Mouse (Mus musculus): ENCODE results near the gene Satl1. TPM values are rescaled to one million over a fixed set of nuclear protein-coding genes. Genes with fewer than 3 reads are reported as not detected.
A peak's percentile ranks its signal among the peaks of the same experiment; 100 is the strongest.
"Not testable (repeated sequence)": the region's sequence is repeated elsewhere in the genome, so short reads cannot be mapped to it uniquely, and the experiment has no call there.

The Satl1 gene
- not detected in 2 replicates for polyA plus RNA-seq (2015; fragmentation: Nextera tagmentation; extraction: Ambion mirVana)

DNA sequence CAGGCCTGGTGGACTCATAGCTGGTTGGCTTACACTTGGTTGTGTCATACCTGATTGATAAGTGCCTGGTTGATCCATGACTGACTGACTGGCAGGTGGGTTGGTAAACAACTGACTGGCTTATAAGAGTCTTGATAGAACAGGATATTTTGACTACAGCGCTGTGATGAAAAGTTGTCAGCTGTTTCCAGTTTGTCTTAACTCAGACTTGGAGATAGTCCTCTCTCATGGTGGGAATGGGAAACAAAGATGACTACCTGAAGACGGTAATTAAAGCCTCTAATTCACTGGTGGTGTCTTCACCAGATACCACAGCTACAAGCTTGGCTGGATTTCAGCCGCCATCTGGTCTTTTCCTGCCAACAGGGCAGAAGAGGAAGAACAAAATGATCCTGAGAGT, at the start of gene Satl1:
Gene Satl1 (minus strand): TSS at position 101 of the 400 bp plus-strand sequence.
- Histone ChIP-seq H3K27me3 (no peaks in the 10 kb centered on the region), H3K36me3 (no peaks in the 10 kb centered on the region), H3K9me3 (replicated peaks) (no peaks in the 10 kb centered on the region), H3K4me3 (replicated peaks) (no peak within 1 kb of the TSS), H3K4me1 (no peaks in the 10 kb centered on the region), H3K27ac (replicated peaks) (no peak within 1 kb of the TSS), H3K4me2 (replicated peaks) (no peak within 1 kb of the TSS), H3K9ac (no peak within 1 kb of the TSS)
- 94% methylated on average over 3 of the region's 3 CpGs for WGBS
- ATAC-seq (ENCODE audit: insufficient number of reproducible peaks, low FRiP score, low TSS enrichment, low read depth), result no peak

DNA sequence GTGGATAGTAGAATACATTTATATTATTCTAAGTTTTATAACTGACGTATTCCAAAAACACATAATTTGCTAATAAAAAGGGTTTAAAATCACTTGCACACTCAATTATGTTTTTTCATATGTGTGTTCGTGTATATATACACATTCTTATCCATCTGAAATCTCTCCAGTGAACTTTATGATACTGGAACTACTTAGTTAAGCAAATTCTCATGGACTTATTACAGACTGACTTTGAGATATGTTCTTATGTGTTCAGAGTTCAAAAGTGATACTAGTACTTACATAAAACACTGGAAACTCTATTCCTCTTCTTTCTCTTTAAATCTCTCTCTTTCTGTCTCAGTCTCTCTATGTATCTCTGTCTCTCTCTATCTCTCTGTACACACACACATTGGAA, 31.5 kb upstream of the Satl1 start:
- Histone ChIP-seq H3K4me2 (replicated peaks) (no peak overlapping the region), H3K9me3 (replicated peaks) (no peaks in the 10 kb centered on the region), H3K4me3 (replicated peaks) (no peak overlapping the region), H3K36me3 (no peaks in the 10 kb centered on the region), H3K27me3 (no peaks in the 10 kb centered on the region), H3K4me1 (no peaks in the 10 kb centered on the region), H3K9ac (no peak overlapping the region), H3K27ac (replicated peaks) (no peak overlapping the region)
- 80% methylated on average over 2 of the region's 2 CpGs for WGBS
- no peak for ATAC-seq (ENCODE audit: insufficient number of reproducible peaks, low FRiP score, low TSS enrichment, low read depth)

DNA sequence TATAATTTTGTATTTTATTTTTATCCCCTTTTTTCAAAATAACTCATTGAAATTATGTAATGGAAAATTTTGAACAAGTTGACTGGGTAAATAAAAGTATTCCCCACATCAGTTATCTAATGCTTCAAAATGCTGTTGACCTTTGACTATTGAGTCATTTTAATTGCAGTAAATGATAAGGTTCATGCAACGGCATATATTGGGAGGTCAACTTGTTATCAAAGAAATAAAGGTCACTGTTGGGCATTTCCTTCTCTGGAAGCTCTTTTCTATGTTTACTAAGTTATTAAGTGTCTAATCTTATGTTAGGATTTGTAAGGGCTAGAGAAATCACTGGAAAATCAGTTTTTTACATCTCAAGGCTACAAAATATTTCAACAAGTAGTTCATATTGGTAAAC, 31.0 kb upstream of the Satl1 start:
- no peak for ATAC-seq (ENCODE audit: insufficient number of reproducible peaks, low FRiP score, low TSS enrichment, low read depth)
- no peak overlapping the region for H3K4me2 ChIP-seq (replicated peaks)
- no peak overlapping the region for H3K9ac ChIP-seq
- 84% methylated on average over 1 of the region's 1 CpGs for WGBS
- no peaks in the 10 kb centered on the region for H3K36me3 ChIP-seq
- H3K4me3 ChIP-seq (replicated peaks), result no peak overlapping the region
- no peaks in the 10 kb centered on the region for H3K9me3 ChIP-seq (replicated peaks)
- H3K27me3 ChIP-seq, result no peaks in the 10 kb centered on the region
- no peak overlapping the region for H3K27ac ChIP-seq (replicated peaks)
- H3K4me1 ChIP-seq, result no peaks in the 10 kb centered on the region

DNA sequence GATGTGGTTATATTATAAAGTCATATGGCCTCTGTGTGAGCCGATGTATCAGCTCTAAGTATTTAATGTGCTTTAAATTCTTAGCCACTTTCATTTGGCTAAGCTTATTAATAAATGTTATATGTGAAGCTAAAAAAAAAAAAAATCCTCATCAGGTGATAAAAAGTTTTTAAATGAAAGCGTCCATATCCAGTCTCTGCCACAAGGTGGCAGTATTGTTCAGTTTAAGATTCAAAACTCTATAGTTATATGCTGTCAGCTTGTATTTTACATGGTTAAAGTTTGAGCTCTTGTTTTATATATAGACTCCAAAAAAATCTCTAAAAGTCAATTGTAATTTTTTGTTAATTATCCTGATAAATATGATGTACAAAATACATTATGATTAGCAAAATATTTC, 16.4 kb upstream of the Satl1 start:
- ATAC-seq (ENCODE audit: insufficient number of reproducible peaks, low FRiP score, low TSS enrichment, low read depth); H3K4me2 ChIP-seq (replicated peaks); H3K27ac ChIP-seq (replicated peaks); H3K27me3 ChIP-seq; H3K9me3 ChIP-seq (replicated peaks); H3K36me3 ChIP-seq; H3K4me1 ChIP-seq; H3K9ac ChIP-seq; H3K4me3 ChIP-seq (replicated peaks): not testable (repeated sequence)
- 33% methylated on average over 2 of the region's 2 CpGs for WGBS

DNA sequence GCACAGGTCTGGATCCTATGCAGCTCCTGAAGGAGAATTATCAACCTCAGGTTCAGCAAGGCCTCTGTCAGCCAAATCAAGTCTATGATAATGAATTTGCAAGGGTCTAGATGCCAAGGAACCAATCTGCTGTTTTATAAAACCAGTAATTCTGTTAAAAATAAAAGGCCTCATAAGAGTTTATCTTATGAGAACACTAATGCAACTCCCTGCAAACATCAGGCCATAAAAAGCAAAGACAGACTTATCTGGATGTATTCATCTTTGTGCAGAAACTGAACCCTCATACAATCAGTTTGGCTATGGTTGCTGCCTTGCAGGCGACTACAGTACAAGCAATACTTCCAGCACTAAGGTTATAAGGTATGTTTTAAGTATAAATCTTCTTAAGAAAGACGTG, 5.7 kb upstream of the Satl1 start:
- no peaks in the 10 kb centered on the region for H3K9me3 ChIP-seq (replicated peaks)
- H3K4me2 ChIP-seq (replicated peaks), result no peak overlapping the region
- WGBS, result 79% methylated on average over 2 of the region's 2 CpGs
- no peaks in the 10 kb centered on the region for H3K27me3 ChIP-seq
- H3K9ac ChIP-seq, result no peak overlapping the region
- ATAC-seq (ENCODE audit: insufficient number of reproducible peaks, low FRiP score, low TSS enrichment, low read depth), result no peak
- H3K36me3 ChIP-seq, result no peaks in the 10 kb centered on the region
- H3K4me3 ChIP-seq (replicated peaks), result no peak overlapping the region
- no peaks in the 10 kb centered on the region for H3K4me1 ChIP-seq
- no peak overlapping the region for H3K27ac ChIP-seq (replicated peaks)

DNA sequence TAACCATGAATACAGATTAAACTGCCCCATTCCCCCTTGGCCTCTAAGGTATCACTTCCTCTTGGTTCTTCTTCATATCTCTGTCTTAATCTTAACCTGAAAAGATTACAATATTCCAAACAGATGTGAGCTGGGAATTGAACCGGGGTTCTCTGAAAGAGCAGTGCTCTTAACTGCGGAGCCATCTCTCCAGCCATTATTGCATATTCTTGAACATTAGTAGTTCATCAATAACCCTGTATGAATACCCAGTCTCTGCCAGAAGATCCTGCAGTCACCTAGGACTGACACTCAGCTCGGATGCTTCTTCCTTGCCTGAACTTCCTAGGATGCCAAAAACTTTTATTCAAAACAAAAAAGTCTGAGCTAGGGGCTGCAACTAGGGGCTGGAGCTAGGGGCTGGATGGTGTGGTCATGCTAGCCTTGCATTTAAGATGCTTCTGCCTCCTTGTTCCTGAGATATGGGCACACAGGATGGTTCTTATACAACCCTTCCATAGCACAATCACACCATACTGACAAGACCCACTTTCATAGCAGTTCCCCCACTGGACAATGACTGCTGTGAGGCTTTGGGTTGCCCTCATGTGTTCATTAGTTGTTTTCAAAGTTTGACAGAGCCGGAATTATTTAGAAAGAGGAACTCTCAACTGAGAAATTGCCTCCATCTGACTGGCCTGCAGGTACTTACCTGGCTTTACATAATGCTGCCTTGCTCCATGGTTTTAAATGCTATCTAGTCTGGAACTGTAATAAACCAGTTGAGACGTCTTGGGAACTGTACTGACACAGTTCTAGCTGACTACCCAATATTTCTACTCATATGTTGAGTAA, 35.8 kb downstream of the Satl1 start:
- not testable (repeated sequence) for H3K36me3 ChIP-seq; H3K4me2 ChIP-seq (replicated peaks); H3K27ac ChIP-seq (replicated peaks); H3K4me3 ChIP-seq (replicated peaks); H3K9me3 ChIP-seq (replicated peaks); H3K27me3 ChIP-seq; H3K4me1 ChIP-seq; H3K9ac ChIP-seq
- 86% methylated on average over 5 of the region's 5 CpGs for WGBS
- ATAC-seq (ENCODE audit: insufficient number of reproducible peaks, low FRiP score, low TSS enrichment, low read depth), result peak; percentile 100

DNA sequence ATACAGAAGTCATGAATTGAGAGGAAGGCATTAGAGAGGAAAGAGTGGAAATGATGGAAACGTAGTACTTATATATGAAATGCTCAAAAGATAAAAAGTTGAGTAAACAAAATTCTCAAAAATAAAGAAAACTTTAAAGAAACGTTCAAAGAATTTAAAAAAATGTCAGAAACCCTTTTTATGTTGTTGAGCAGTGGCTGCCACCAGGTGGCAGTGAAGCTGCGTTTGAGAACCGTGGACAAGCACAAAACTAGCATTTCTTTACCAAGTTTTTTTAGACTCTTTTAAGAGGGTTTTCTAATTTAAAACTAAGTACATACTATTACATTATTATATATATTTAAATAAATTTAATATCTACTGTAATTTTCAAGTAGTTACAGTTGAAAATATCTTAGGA, 38.2 kb downstream of the Satl1 start:
- Histone ChIP-seq H3K4me1 (no peaks in the 10 kb centered on the region), H3K4me2 (replicated peaks) (no peak overlapping the region), H3K27me3 (no peaks in the 10 kb centered on the region), H3K9me3 (replicated peaks) (peaks cover 6% of the 10 kb centered on the region; the same call in 1 of the 2 replicates), H3K9ac (no peak overlapping the region), H3K27ac (replicated peaks) (no peak overlapping the region), H3K36me3 (no peaks in the 10 kb centered on the region), H3K4me3 (replicated peaks) (no peak overlapping the region)
- 33% methylated on average over 4 of the region's 4 CpGs for WGBS
- no peak for ATAC-seq (ENCODE audit: insufficient number of reproducible peaks, low FRiP score, low TSS enrichment, low read depth)

DNA sequence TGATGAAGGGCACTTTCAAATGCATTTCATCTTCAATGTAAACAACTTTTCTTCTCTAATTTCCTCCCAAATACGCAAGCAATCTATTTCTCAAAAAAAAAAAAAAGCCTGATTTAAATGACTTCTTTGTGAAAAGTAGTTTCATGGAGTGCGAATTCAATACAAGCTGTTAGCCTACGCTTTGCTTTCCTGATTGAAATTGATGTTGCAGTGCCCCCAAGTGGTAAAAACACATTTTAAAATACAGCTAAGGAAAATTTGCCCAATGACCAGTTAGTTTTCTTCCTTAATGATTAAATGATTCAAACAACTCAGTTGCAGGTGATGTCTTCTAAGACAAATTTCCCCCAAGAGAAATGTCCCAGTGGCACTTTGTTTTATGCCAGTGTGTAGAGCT, 58.2 kb downstream of the Satl1 start:
- Histone ChIP-seq H3K4me1 (no peaks in the 10 kb centered on the region), H3K9me3 (replicated peaks) (no peaks in the 10 kb centered on the region), H3K27me3 (no peaks in the 10 kb centered on the region), H3K9ac (no peak overlapping the region), H3K27ac (replicated peaks) (no peak overlapping the region), H3K36me3 (no peaks in the 10 kb centered on the region), H3K4me3 (replicated peaks) (no peak overlapping the region), H3K4me2 (replicated peaks) (no peak overlapping the region)
- WGBS, result 34% methylated on average over 3 of the region's 3 CpGs
- ATAC-seq (ENCODE audit: insufficient number of reproducible peaks, low FRiP score, low TSS enrichment, low read depth), result no peak

DNA sequence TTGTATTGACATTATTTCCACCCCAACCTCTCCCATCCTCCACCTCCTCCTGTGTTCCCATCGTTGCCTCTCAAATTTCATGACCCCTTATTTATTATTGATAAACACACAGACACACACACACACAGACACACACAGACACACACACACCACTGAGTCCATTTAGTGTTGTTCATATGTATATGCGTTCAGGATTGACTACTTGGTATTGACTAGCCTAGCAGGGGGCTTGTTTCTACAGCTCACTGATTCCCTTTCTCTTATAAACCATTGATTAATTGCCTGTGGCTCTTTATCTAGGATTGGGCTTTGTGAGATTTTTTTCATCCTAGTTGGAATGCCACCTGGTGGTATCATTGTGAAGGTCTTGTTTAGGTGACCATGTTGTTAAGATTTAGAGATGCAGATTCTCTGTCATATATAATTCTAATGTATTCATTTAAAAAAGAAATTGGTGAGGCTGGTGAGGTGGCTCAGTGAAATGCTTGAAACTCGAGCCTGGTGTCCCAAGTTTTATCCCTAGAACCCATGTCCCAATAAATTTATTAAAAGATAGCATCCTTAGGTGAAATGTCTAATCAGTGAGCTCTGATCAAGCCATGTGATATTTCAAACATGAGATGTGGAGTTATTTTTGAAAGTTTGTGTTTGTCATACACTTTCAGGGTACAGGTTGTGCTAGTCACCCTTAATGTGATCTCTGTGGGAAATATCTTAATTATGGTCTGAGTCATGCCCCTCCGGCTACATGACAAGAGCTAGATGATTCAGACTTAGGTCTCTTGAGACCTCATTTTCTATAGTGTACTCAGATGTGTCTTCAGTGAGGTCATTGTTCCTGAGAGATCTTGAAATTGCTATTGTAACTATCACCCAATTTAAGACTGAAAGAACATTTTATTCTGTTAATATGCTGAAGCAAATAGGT, 58.8 kb downstream of the Satl1 start:
- 70% methylated on average over 4 of the region's 4 CpGs for WGBS
- no peaks in the 10 kb centered on the region for H3K27me3 ChIP-seq
- ATAC-seq (ENCODE audit: insufficient number of reproducible peaks, low FRiP score, low TSS enrichment, low read depth), result no peak

DNA sequence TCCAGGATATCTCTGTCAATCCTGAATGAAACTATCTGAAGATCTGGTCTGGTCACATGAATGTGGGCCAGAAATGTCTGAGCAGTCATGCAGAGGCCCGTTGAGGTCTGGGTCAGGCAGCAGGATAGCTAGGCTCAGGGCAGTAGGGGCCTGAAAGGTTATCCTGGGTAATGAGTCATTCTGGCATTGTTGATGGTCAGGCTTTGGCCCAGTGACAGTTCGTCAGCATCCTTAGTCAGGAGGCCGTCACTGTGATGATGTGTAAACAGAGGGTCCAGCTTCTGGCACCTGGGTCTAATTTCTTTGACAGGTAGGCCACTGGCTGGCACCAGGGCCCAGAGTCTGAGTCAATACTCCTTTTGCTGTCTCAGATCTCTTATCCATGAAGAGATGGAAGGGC, 67.1 kb downstream of the Satl1 start:
- Histone ChIP-seq H3K4me1 (no peaks in the 10 kb centered on the region), H3K27me3 (no peaks in the 10 kb centered on the region), H3K36me3 (no peaks in the 10 kb centered on the region), H3K4me2 (replicated peaks) (no peak overlapping the region), H3K9me3 (replicated peaks) (no peaks in the 10 kb centered on the region), H3K27ac (replicated peaks) (no peak overlapping the region), H3K9ac (no peak overlapping the region), H3K4me3 (replicated peaks) (no peak overlapping the region)
- WGBS, result 77% methylated on average over 3 of the region's 3 CpGs
- no peak for ATAC-seq (ENCODE audit: insufficient number of reproducible peaks, low FRiP score, low TSS enrichment, low read depth)

More for the DNA sequence above, 58.8 kb downstream of the Satl1 start:
- no peaks in the 10 kb centered on the region for H3K4me1 ChIP-seq
- no peak overlapping the region for H3K4me3 ChIP-seq (replicated peaks)
- no peak overlapping the region for H3K4me2 ChIP-seq (replicated peaks)
- no peak overlapping the region for H3K27ac ChIP-seq (replicated peaks)
- H3K9me3 ChIP-seq (replicated peaks), result no peaks in the 10 kb centered on the region
- H3K36me3 ChIP-seq, result no peaks in the 10 kb centered on the region
- H3K9ac ChIP-seq, result no peak overlapping the region
